Mouse (Mus musculus) heart, adult 9 months (tissue): ENCODE measurements around the gene Cenpo.

ENCODE experiments used
- DNase-seq, 2 experiments: peaks; one replicate each; pipeline ENCODE4 v3.0.0; 2022; ENCODE audit warnings: low spot score in 2 of 2

Gene Cenpo

DNA sequence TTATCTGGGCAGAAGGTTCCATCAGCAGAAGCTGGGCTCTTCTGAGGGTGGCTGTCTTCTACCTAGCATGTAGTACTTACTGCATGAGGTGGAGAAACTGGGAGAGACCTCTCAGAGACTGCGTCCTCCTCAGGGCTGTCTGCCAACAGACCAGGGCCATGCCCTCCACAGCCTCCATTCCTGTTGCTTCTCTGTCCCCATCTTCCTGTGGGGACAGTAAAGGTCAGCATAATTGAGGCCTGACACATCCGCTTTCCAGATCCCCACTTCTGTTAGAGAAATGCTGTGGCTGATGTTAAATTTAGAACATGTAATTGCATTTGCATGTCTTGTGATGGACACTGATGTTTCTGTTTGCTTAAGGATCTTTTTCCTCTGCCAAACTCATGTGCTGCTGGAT, 83.2 kb downstream of the Cenpo start:
- peak; percentile 13 to 34 for DNase-seq
